Mouse (Mus musculus): ENCODE measurements at regions not wholly inside any gene's neighbourhood (a gene's known extent, or its start where the extent isn't known, plus 50 kb on each side); places are given as distances from the start of the nearest gene placed in this dataset.
"Not testable (repeated sequence)": the region's sequence is repeated elsewhere in the genome, so short reads cannot be mapped to it uniquely, and the experiment has no call there.

DNA sequence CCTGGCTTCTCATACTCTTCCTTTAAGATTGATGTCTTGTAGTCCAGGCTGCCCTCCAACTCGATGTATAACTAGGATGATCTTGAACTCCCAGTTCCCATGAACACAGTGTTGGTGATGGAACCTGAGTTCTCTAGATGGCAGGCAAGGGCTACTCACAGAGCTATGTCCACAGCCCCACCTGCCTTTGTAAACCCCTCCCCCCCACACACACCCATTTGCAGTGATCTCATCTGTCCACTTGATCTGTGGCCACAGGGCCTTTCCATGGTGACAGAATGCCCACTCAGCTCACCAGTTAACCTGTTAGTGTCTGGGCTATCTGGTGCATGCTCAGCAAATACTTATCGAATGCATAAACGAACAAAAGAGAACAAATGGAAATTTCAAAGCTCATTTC lies 176.4 kb downstream of the Nucb2 start:
- no peak for DNase-seq (ENCODE audit: low spot score in 2 of 2)

GRCm38 (mm10) chr7:116681268-116681667 lies 177.1 kb downstream of the Nucb2 start:
- DNase-seq (ENCODE audit: low spot score in 2 of 2), result no peak

DNA sequence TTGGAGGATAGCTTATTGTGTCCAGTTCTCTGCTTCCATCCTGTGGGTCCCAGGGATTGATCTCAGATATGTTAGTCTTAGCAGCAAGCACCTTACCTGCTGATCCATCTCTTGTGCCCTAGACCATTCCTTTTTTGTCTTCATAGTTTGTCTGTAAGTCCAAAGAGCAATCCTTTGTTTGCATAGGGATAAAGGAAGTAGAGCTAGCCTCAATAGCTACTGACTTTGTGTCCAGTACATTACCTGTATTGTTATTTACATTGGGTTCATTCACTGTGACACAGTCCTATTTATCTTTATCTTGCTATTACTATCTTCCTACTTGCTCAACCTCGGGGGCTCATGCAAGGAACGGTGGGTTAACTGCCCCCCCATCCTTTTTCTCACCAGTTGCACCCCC lies 196.2 kb downstream of the Nucb2 start:
- DNase-seq (ENCODE audit: low spot score in 2 of 2), result no peak

DNA sequence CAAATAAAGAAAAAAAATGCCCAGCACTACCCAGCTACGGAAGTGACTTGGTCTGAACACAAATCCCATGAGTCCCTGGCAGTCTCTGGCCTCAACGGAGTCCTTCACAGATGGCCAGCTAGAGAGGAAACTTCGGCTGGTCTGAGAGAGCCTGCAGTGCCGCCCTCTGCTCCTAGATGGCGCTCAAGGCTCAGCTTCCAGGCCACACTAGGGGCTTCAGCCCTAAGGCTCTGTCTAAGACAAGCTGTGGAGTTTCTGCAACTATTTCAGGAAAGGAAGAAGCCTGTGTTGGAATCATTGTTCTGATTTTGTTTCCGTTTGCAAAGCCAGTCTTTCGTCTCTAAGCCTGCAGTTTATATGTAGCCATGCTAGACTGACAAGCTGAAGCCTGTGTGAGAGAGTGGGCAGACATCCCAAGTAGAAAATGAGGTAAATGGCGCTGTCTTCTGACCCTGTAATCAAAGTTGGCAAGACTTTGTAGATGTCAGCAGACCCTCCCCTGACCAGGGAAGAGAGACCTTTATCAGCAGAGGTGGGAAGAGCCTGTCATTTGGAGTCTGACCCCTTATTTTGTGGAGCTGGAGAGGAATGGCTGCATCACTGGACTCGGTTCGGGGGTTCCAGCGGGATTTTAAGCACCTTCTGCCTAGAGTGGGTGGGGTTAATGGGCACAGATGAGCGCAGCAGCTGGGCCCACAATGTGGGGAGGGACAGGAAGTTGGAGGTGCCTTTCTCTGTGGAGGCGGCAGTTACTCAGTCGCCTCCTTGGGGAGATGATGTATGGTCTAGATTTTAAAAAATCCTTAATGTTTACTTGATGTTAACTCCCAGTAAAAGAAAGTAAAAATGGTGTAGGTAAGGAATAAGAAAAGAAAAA lies 197.5 kb downstream of the Nucb2 start:
- peak; percentile 52 to 72 for DNase-seq (ENCODE audit: low spot score in 2 of 2)

DNA sequence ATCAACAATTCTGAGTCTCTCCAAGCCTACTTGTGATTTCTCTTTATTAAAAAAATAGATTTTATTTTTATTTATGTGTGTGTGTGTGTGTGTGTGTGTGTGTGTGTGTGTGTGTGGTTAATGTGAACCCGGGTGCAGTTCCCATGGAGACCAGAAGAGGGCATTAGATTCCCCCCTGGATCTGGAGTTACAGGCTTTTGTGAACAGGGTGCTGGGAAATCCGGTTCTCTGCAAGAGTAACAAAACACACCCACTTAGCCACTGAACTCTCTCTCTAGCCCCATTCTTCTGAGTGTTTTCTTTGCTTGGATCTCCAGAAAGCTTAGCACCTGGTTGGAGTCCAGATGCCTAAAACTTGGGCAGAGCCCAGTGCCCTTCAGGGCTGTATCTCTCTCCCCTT lies 198.4 kb downstream of the Nucb2 start:
- DNase-seq (ENCODE audit: low spot score in 2 of 2), result no peak

DNA sequence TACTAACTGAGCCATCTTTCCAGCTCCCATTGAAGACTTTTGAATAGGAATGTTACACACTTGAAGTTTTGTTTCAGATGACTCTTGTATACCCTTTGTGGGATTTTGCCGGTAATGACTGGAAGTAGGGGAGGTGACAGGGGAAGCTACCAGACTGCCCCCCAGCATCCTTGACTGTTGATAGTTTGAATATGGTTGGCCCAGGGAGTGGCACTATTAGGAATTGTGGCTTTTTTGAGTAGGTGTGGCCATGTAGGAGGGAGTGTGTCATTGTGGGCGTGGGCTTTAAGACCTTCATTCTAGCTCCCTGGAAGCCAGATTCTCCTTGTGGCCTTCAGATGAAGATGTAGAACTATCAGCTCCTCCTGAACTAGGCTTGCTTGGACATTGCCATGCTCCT lies 207.4 kb downstream of the Nucb2 start:
- DNase-seq (ENCODE audit: low spot score in 2 of 2), result no peak

DNA sequence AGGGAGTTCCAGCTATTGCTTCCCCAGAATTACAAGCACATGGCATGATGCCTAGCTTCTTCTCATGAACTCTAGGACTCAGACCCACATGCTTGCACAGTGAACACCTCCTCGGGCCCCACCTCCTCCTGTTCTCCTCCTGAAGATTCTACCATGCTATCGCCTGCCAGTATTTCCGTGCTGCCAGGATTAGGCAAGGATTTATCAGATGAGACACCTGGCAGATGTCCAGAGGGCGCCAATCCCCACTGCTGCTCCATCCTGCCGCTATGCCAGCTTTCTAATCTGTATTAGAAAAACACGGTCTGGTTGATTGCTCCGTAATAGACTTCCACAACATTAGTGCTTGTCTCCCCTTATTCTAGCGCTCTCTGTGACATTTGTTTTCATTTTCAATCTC lies 209.0 kb downstream of the Nucb2 start:
- no peak for DNase-seq (ENCODE audit: low spot score in 2 of 2)

DNA sequence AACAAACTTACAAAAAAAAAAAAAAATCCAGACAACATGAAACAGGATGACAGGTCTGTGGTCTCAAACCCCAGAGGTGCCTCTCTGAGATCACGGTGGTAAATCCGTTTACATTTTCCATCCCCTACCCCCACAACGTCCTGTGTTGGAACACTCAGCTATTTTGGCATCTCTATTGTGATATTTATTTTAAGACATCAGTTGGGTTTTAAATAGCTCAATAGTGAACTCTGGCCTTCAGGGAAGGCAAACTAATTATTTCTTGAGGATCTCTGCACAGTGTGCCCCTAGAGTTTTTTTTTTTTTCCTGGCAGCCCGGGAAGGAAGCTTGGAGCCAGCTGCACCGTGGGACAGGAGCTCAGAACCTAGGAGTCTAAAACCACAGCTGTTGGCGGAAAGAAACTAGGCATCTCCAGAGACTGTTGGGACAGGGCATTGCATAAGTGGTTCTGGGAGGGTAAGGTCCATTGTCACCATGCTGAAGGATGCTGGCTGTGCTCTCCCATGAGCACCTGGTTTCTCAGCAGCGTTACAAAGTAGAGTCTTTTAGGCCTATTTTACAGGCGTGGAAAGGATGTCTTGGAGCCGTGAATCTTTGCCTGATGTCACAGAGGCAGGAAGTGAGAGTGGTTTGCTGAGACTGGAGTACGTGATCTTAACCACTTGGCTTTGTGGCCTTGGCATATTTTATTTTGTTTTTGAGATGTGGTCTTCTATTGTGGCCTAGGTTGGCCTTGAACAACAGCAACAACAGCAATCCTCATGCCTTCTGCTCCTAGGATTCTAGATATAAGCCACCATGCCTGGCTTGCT lies 211.3 kb downstream of the Nucb2 start:
- no peak for DNase-seq (ENCODE audit: low spot score in 2 of 2)

DNA sequence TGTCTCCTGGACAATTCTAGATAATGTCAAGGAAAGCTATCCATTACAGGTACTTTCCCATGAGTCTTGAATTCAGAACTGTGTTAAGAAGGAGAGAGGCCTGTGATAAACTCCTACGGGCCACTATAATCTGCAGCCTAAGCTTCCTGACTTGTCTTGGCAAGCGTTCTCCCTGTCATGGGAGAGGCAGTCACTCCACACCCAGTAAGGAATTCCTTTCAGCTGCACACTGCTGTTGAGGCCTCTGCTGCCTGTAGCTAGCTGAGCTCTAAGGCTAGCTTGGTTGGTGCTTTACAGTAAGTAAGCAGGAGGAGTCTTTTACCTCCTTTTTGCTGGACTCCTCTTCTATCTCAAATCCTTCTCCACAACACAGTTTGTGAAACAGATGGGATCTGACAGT lies 224.2 kb downstream of the Nucb2 start:
- no peak for DNase-seq (ENCODE audit: low spot score in 2 of 2)

DNA sequence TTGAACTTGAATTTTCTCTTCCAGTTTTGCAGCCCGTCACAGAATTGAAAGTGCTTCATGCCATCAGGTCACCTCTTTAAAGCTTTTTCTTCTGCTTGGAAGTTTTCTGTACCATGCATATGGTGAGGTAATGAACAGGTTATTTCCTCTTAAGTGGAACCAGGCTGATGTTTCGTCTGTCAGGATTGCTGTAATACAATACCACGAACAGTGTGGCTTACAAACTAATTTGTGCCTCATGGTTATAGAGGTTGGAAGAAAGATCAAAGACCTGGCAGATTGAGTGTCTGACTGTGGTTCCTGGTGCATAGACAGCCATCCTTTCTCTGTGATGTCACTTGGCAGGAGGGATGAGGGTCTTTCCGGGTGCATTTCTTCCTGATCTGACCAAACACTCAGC lies 225.6 kb downstream of the Nucb2 start:
- DNase-seq (ENCODE audit: low spot score in 2 of 2), result no peak

DNA sequence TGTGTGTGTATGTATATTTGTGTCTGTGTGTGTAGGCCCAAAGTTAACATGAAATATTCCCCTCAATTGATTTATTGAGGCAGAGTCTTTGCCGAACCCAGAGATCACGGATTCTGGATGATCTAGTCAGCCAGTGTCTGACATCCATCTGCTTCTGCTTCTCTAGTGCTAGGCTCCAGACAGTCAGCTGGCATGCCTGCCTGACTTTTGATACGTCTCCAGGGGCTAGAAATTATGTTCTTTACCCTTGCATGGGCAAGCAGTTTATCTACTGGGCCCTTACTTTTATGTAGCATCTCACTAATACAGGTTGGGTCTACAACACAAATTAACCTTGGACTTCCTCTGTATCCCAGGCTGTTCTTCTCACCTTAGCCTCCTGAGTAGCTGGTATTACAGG lies 231.5 kb downstream of the Nucb2 start:
- DNase-seq (ENCODE audit: low spot score in 2 of 2), result no peak

DNA sequence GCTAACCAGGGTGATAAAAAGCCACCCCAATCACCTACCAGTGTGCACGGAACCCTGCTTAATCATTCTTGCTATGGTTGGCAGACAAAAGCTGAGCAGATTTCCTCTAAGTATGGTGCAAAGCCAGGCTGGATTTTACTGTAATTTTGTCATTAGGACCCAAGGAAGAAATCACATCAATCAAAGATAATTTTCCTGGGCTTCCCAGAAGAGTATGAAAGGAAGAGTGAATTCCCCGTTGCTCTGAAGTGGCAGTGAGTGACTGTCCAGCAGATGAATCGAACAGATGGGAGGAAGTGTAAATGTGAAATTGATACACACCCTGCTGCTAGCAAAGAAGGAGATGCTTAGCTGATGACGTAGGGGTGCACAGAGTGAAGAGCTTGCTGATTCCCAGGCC lies 232.2 kb downstream of the Nucb2 start:
- DNase-seq (ENCODE audit: low spot score in 2 of 2), result no peak

- DNase-seq (ENCODE audit: low spot score in 2 of 2), result no peak
These were observed 233.8 kb downstream of the Nucb2 start for GRCm38 (mm10) chr7:116738009-116738408.

GRCm38 (mm10) chr7:116754556-116754955 lies 250.4 kb downstream of the Nucb2 start:
- DNase-seq (ENCODE audit: low spot score in 2 of 2), result no peak

GRCm38 (mm10) chr7:116792181-116792580 lies 288.0 kb downstream of the Nucb2 start:
- not testable (repeated sequence) for DNase-seq (ENCODE audit: low spot score in 2 of 2)

DNA sequence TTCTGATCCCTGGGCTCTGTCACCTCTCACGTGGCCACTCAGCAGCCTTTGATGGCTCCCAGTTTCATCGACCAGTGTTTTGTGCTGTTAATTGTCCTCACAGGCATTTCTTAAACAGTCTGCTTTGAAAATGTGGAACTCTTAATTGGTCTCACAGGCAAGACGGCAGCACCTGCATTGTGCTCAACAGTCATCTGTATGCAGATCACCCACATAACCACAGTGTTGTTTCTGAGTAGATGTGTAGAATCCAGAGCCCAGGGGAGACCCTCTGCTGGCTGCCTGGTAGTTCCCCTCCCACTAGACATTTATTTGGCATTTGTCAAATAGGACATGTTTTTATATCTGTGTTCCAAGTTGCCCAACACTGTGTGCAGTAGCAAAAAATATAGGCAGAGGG lies 304.3 kb downstream of the Nucb2 start:
- no peak for DNase-seq (ENCODE audit: low spot score in 2 of 2)

GRCm38 (mm10) chr7:116816494-116816893 lies 312.3 kb downstream of the Nucb2 start:
- DNase-seq (ENCODE audit: low spot score in 2 of 2), result peak in 1 of 2 experiments; percentile 13

DNA sequence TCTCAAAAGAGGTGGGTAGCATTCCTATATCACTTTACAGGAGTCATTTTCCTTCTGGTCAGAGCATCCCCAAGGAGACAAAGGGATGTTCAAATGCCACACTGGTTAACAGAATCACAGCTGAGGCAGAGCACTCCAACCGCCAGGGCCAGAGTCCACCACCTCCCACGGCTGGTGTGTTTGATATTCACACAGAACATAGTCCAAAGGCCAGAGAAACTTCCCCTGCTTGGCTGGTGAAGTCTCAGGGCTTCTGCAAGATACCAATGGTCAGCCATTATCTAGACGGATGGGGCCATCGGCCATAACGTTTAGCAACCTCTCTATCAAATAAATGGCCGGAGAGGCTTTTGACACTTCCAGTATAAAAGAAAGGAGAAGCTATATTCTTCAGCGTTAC lies 313.8 kb downstream of the Nucb2 start:
- no peak for DNase-seq (ENCODE audit: low spot score in 2 of 2)

DNA sequence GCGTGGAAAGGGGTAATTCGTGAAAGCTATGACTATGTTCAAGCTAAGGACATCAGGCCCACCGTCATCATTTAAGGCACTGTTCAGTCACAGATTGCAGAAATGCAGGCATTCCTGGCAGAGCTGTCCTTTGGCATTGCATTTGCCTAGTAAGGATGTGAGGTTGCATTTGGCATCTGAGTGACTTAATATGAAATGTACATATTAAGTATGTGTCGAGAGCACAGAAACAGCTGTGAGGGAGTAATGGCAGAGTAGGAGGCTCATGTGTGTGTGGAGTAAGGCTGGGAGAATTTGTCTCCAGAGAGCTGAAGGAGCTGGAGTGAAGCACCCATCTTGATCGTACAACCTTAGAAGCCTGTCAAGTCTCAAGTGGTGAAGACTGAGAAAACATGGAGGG lies 316.4 kb downstream of the Nucb2 start:
- DNase-seq (ENCODE audit: low spot score in 2 of 2), result no peak

DNA sequence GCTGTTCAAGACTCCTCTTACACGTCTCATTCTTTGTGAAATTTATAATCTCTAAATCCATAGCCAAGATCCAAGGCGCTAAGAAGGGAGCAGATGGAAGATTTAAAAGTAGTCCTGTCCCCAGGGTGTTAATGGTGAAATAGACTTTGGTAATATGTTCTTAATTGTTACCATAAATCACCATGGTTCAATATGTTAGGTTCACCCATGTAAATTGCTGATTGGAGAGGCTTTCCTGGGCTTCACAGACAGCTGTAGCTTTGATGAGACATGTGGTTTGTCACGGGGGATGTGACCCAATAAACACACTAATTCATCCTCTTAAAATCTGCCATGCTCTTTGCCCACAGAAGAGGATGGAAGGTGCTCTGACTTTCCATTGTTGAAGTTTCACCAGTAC lies 338.7 kb downstream of the Nucb2 start:
- DNase-seq (ENCODE audit: low spot score in 2 of 2), result no peak

DNA sequence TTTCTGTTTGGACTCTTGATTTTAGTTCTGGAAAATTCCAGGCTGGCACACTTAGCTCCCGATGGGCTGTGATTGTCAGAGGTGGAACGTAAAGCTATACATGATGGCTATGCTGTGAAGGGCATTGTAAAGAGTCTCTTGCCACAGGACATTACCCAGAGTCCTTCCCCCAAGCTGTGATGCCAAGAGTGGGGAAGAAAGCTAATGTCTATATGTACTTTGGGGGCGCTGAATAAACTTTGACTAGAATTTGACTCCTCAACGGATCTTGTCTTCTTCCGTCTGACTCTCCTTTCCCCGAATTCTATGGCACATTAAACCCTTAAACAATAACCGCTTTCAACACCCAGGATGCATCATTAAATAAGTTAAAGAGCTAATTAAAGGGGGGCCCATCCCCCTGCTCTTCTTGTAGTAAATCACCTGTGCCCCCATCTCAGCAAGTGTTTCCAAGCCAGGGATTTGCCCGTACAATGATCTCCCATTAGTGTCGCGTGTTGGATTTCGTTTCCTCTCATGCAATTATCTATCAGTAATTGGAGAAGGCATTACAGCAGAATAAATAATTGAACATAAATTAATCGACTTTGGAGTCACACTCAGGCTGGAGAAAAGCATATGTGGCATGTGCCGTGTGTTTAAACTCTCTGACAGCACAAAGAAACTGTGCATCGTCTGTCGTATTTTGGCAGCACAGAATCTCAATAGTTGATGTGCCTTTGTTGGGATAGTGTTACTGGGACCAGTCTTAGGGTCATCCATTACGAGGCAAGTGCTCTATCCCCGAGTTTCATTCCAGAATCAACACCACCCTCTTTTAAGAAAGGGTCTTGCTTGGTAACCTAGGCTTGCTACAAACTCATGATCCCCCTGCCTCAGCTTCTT lies 343.9 kb downstream of the Nucb2 start:
- no peak for DNase-seq (ENCODE audit: low spot score in 2 of 2)

DNA sequence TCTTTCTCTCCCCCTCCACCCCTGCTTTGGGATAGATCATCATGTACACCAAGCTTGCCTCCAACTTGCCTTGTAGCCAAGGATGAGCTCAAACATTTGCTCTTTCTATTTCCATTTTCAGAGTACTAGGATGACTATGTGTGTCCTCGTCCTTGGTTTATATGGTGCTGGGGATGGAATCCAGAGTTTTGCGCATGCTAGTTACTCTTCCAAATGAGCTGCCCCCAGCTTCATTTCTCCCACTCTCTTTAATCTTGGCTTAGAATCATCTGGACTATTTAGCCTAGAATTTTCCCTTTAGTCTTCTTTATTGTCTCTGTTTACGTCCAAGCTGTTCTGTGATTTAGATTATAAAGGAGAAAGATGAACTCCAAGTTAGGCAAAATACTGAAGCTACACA lies 349.2 kb downstream of the Nucb2 start:
- DNase-seq (ENCODE audit: low spot score in 2 of 2), result no peak
